Mouse (Mus musculus): Measurements from ENCODE around the gene Gfi1b.

DNA sequence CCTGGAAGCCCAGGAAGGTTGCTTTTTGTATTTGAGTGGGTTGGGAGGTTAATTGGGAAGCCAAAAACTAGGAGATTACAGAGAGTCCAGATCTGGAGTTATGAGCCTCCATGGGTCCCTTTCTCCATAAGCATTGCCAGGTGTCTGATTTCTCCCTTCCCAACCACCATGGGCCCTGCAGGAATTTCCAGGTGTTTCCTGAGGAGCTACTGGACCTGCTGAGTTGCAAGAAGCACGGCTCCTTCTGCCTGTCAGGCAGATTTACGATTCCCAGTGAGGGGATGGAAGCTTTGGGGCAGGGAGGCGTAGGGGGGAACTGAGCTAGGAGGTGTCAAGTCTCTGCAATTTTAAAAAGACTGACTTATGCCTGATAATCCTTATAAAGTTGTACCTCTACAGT, 44.0 kb upstream of the Gfi1b start:
- no peak for TF ChIP-seq POLR2A (IDR thresholded peaks at IDR 0.05; ENCODE audit: low read depth, low read length)
- TF ChIP-seq CTCF (IDR thresholded peaks at IDR 0.05; ENCODE audit: borderline replicate concordance, insufficient read depth, low read length) = no peak

Data from embryonic fibroblast, embryonic 13.5 days (primary cell).